Mouse (Mus musculus) erythroblast, embryonic 14.5 days (primary cell): Measurements from ENCODE around the gene Fbn1.

Experiments
- GATA1 ChIP-seq: IDR thresholded peaks from 2 replicates; pipeline ENCODE4 v1.6.1; 2012; ENCODE audit warnings: low read length, inconsistent platforms, mixed read lengths
- TAL1 ChIP-seq: IDR thresholded peaks from 3 replicates; pipeline ENCODE4 v1.6.1; 2012; ENCODE audit warnings: low read length, inconsistent platforms, mixed read lengths

DNA sequence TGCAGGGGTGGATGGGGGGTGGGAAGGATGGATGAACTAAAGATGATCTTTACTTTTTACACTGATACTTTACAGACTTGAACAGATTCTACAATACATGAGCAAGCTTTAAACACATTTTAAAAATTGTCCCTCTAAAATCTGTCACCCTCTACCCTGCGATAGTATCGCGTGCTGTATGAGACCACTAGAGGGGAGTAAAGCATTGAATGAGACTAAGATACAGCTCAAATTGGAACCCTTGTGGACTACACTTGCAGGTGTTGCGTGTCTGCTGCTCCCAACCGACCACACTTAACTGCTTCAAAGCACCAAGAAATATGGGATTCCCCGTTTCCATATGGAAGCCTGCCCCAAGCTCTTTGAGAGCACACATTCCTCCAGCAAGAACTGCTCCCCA is 48.0 kb upstream of the Fbn1 start:
- TF ChIP-seq TAL1, result no peak
- TF ChIP-seq GATA1, result no peak
